Mouse (Mus musculus): ENCODE data around the gene Cgref1. TPM values are rescaled to one million over a fixed set of nuclear protein-coding genes. Genes with fewer than 3 reads are reported as not detected.

The Cgref1 gene
- polyA plus RNA-seq, 1 experiment, result not detected

- no peak overlapping the region for H3K4me3 ChIP-seq (ENCODE audit: insufficient read depth, low read length)
- TF ChIP-seq POLR2A (IDR thresholded peaks at IDR 0.05; ENCODE audit: borderline replicate concordance, low read depth, low read length), result no peak
- TF ChIP-seq CTCF (IDR thresholded peaks at IDR 0.05; ENCODE audit: low read depth, low read length), result no peak
- H3K4me1 ChIP-seq (ENCODE audit: control insufficient read depth, insufficient read depth, low read length), result 0 out of 2 replicates have a peak, but pooled peaks cover 2% of the 10 kb centered on the region
- no peak overlapping the region for H3K27ac ChIP-seq (ENCODE audit: insufficient read depth, low read depth, low read length)
These were observed 14.5 kb downstream of the Cgref1 start for GRCm38 (mm10) chr5:30930846-30931245.

GRCm38 (mm10) chr5:30930121-30930520, 15.3 kb downstream of the Cgref1 start:
- Histone ChIP-seq H3K27ac (ENCODE audit: insufficient read depth, low read depth, low read length) (no peak overlapping the region), H3K4me1 (ENCODE audit: control insufficient read depth, insufficient read depth, low read length) (0 out of 2 replicates have a peak, but pooled peaks cover 2% of the 10 kb centered on the region), H3K4me3 (ENCODE audit: insufficient read depth, low read length) (no peak overlapping the region)
- TF ChIP-seq CTCF (IDR thresholded peaks at IDR 0.05; ENCODE audit: low read depth, low read length) (no peak), POLR2A (IDR thresholded peaks at IDR 0.05; ENCODE audit: borderline replicate concordance, low read depth, low read length) (no peak)

GRCm38 (mm10) chr5:30927945-30928529, 17.4 kb downstream of the Cgref1 start:
- no peak overlapping the region for H3K4me3 ChIP-seq (ENCODE audit: insufficient read depth, low read length)
- H3K4me1 ChIP-seq (ENCODE audit: control insufficient read depth, insufficient read depth, low read length), result peaks cover 7% of the 10 kb centered on the region
- TF ChIP-seq POLR2A (IDR thresholded peaks at IDR 0.05; ENCODE audit: borderline replicate concordance, low read depth, low read length) (no peak), CTCF (IDR thresholded peaks at IDR 0.05; ENCODE audit: low read depth, low read length) (no peak)
- H3K27ac ChIP-seq (ENCODE audit: insufficient read depth, low read depth, low read length), result no peak overlapping the region

- Histone ChIP-seq H3K27ac (ENCODE audit: insufficient read depth, low read depth, low read length) (no peak overlapping the region), H3K4me3 (ENCODE audit: insufficient read depth, low read length) (no peak overlapping the region), H3K4me1 (ENCODE audit: control insufficient read depth, insufficient read depth, low read length) (peaks cover 13% of the 10 kb centered on the region)
- TF ChIP-seq CTCF (IDR thresholded peaks at IDR 0.05; ENCODE audit: low read depth, low read length), result no peak
- no peak for TF ChIP-seq POLR2A (IDR thresholded peaks at IDR 0.05; ENCODE audit: borderline replicate concordance, low read depth, low read length)
These were observed 19.3 kb downstream of the Cgref1 start for GRCm38 (mm10) chr5:30926073-30926472.

GRCm38 (mm10) chr5:30925217-30925616, 20.2 kb downstream of the Cgref1 start:
- H3K27ac ChIP-seq (ENCODE audit: insufficient read depth, low read depth, low read length), result no peak overlapping the region
- H3K4me3 ChIP-seq (ENCODE audit: insufficient read depth, low read length), result no peak overlapping the region
- no peak for TF ChIP-seq CTCF (IDR thresholded peaks at IDR 0.05; ENCODE audit: low read depth, low read length)
- TF ChIP-seq POLR2A (IDR thresholded peaks at IDR 0.05; ENCODE audit: borderline replicate concordance, low read depth, low read length), result no peak
- H3K4me1 ChIP-seq (ENCODE audit: control insufficient read depth, insufficient read depth, low read length), result peaks cover 20% of the 10 kb centered on the region

GRCm38 (mm10) chr5:30924614-30925013, 20.8 kb downstream of the Cgref1 start:
- H3K4me1 ChIP-seq (ENCODE audit: control insufficient read depth, insufficient read depth, low read length), result peaks cover 20% of the 10 kb centered on the region
- TF ChIP-seq CTCF (IDR thresholded peaks at IDR 0.05; ENCODE audit: low read depth, low read length), result no peak
- no peak overlapping the region for H3K4me3 ChIP-seq (ENCODE audit: insufficient read depth, low read length)
- no peak overlapping the region for H3K27ac ChIP-seq (ENCODE audit: insufficient read depth, low read depth, low read length)

GRCm38 (mm10) chr5:30923119-30923518, 22.3 kb downstream of the Cgref1 start:
- TF ChIP-seq CTCF (IDR thresholded peaks at IDR 0.05; ENCODE audit: low read depth, low read length) (no peak), POLR2A (IDR thresholded peaks at IDR 0.05; ENCODE audit: borderline replicate concordance, low read depth, low read length) (no peak)
- H3K27ac ChIP-seq (ENCODE audit: insufficient read depth, low read depth, low read length), result no peak overlapping the region
- no peak overlapping the region for H3K4me3 ChIP-seq (ENCODE audit: insufficient read depth, low read length)
- H3K4me1 ChIP-seq (ENCODE audit: control insufficient read depth, insufficient read depth, low read length), result peaks cover 20% of the 10 kb centered on the region

- peaks cover 18% of the 10 kb centered on the region for H3K4me1 ChIP-seq (ENCODE audit: control insufficient read depth, insufficient read depth, low read length)
- TF ChIP-seq CTCF (IDR thresholded peaks at IDR 0.05; ENCODE audit: low read depth, low read length) (no peak), POLR2A (IDR thresholded peaks at IDR 0.05; ENCODE audit: borderline replicate concordance, low read depth, low read length) (no peak)
- peak overlapping the region; percentile 96 for H3K4me3 ChIP-seq (ENCODE audit: insufficient read depth, low read length)
- no peak overlapping the region for H3K27ac ChIP-seq (ENCODE audit: insufficient read depth, low read depth, low read length)
These were observed 22.8 kb downstream of the Cgref1 start for GRCm38 (mm10) chr5:30922581-30923041.

GRCm38 (mm10) chr5:30921256-30922033, 23.9 kb downstream of the Cgref1 start, which contains the start of gene Khk:
Gene Khk, plus strand, starts transcription at chr5:30921431.
- TF ChIP-seq CTCF (IDR thresholded peaks at IDR 0.05; ENCODE audit: low read depth, low read length) (peak; percentile 82), POLR2A (IDR thresholded peaks at IDR 0.05; ENCODE audit: borderline replicate concordance, low read depth, low read length) (0 out of 2 replicates have a peak, but pooled peaks have one; percentile 3)
- H3K4me1 ChIP-seq (ENCODE audit: control insufficient read depth, insufficient read depth, low read length), result peaks cover 30% of the 10 kb centered on the region
- peak within 1 kb of the TSS; percentile 96 for H3K4me3 ChIP-seq (ENCODE audit: insufficient read depth, low read length)
- H3K27ac ChIP-seq (ENCODE audit: insufficient read depth, low read depth, low read length), result peak within 1 kb of the TSS; percentile 90

- Histone ChIP-seq H3K4me1 (ENCODE audit: control insufficient read depth, insufficient read depth, low read length) (peaks cover 33% of the 10 kb centered on the region), H3K4me3 (ENCODE audit: insufficient read depth, low read length) (no peak overlapping the region), H3K27ac (ENCODE audit: insufficient read depth, low read depth, low read length) (no peak overlapping the region)
- TF ChIP-seq POLR2A (IDR thresholded peaks at IDR 0.05; ENCODE audit: borderline replicate concordance, low read depth, low read length), result no peak
- TF ChIP-seq CTCF (IDR thresholded peaks at IDR 0.05; ENCODE audit: low read depth, low read length), result no peak
These were observed 24.8 kb downstream of the Cgref1 start for GRCm38 (mm10) chr5:30920621-30921020.
